In genomic region chr2:34570378-34570777, GRCm38 (mm10) we compare ENCODE assay signal across 13 mouse cellular contexts.
A peak's percentile ranks its signal among the peaks of the same experiment; 100 is the strongest.
DNase-seq lines count a peak whose midpoint lies in the region; ATAC-seq and TF ChIP-seq lines count a peak whose summit lies in the region.
"Had no signal": no experiment of that assay in that cellular context is flagged by ENCODE, and none has a peak within 500 bp of the region (broad histone marks: within the 10 kb centered on the region; RNA-seq: fewer than 3 reads in every experiment).

No protein-coding gene starts in this region.

- peaks cover 14% of the 10 kb centered on the region for H3K4me1 ChIP-seq in embryonic facial prominence, embryonic 12.5 days
- peaks cover 41% of the 10 kb centered on the region for H3K4me1 ChIP-seq in hindbrain, embryonic 13.5 days (replicated peaks)
- peaks cover 7% of the 10 kb centered on the region; the same call in 1 of the 2 replicates for H3K4me1 ChIP-seq in midbrain, postnatal 0 days (ENCODE audit: insufficient read depth, low read length)
- H3K4me1 ChIP-seq in kidney, embryonic 15.5 days, result peaks cover 49% of the 10 kb centered on the region
- H3K4me1 ChIP-seq: liver, embryonic 13.5 days had no signal

- 0 out of 2 replicates have a peak, but pooled peaks cover 7% of the 10 kb centered on the region for H3K36me3 ChIP-seq in embryonic facial prominence, embryonic 12.5 days
- H3K36me3 ChIP-seq in hindbrain, embryonic 13.5 days, result no peaks in the 10 kb centered on the region
- H3K36me3 ChIP-seq in midbrain, postnatal 0 days (ENCODE audit: insufficient read depth, low read length), result no peaks in the 10 kb centered on the region
- 0 out of 2 replicates have a peak, but pooled peaks cover 3% of the 10 kb centered on the region for H3K36me3 ChIP-seq in kidney, embryonic 15.5 days

- no peak for TF ChIP-seq CTCF in midbrain, postnatal 0 days (IDR thresholded peaks at IDR 0.05)

- 11% methylated on average over 6 of the region's 6 CpGs for WGBS in embryonic facial prominence, embryonic 12.5 days
- 2% methylated on average over 6 of the region's 6 CpGs for WGBS in hindbrain, embryonic 13.5 days
- WGBS in midbrain, postnatal 0 days, result 12% methylated on average over 6 of the region's 6 CpGs
- WGBS in kidney, embryonic 15.5 days, result 27% methylated on average over 6 of the region's 6 CpGs

- no peak overlapping the region for H3K9ac ChIP-seq in embryonic facial prominence, embryonic 12.5 days
- H3K9ac ChIP-seq in hindbrain, embryonic 13.5 days, result peak overlapping the region; percentile 13; the same call in 1 of the 2 replicates
- no peak overlapping the region for H3K9ac ChIP-seq in midbrain, postnatal 0 days (replicated peaks; ENCODE audit: low read length, poor library complexity, severe bottlenecking)
- no peak overlapping the region for H3K9ac ChIP-seq in kidney, embryonic 15.5 days
- H3K9ac ChIP-seq: liver, embryonic 13.5 days had no signal

- no peak for ATAC-seq in embryonic facial prominence, embryonic 12.5 days (ENCODE audit: insufficient number of reproducible peaks, insufficient read depth, low FRiP score, low TSS enrichment)
- no peak for ATAC-seq in hindbrain, embryonic 13.5 days (ENCODE audit: low FRiP score)
- no peak for ATAC-seq in midbrain, postnatal 0 days (ENCODE audit: low FRiP score)
- ATAC-seq in kidney, embryonic 15.5 days (replicated peaks; ENCODE audit: low FRiP score), result no peak

- DNase-seq in Muller cell, postnatal 12 days (ENCODE audit: inconsistent ontology term), result peak; percentile 44
- peak; percentile 37 for DNase-seq in midbrain, postnatal 0 days (ENCODE audit: low spot score)
- no peak for DNase-seq in adrenal gland, postnatal 14 days
- no peak for DNase-seq in thymus, postnatal 4 days
- no peak for DNase-seq in ovary, postnatal 36 days (ENCODE audit: low spot score)
- DNase-seq: adrenal gland, adult 2 months; cerebellum, adult 9-10 months; layer of hippocampus, postnatal 36 days; liver, embryonic 13.5 days; thymus, postnatal 36 days had no signal

- H3K4me2 ChIP-seq in embryonic facial prominence, embryonic 12.5 days (replicated peaks), result no peak overlapping the region
- no peak overlapping the region for H3K4me2 ChIP-seq in hindbrain, embryonic 13.5 days
- 0 out of 2 replicates have a peak overlapping the region, but pooled peaks have one; percentile 9 for H3K4me2 ChIP-seq in midbrain, postnatal 0 days (ENCODE audit: low read depth, low read length, poor library complexity, severe bottlenecking)
- no peak overlapping the region for H3K4me2 ChIP-seq in kidney, embryonic 15.5 days
- H3K4me2 ChIP-seq: liver, embryonic 13.5 days had no signal

- no peaks in the 10 kb centered on the region for H3K27me3 ChIP-seq in embryonic facial prominence, embryonic 12.5 days
- peaks cover 22% of the 10 kb centered on the region; the same call in 1 of the 2 replicates for H3K27me3 ChIP-seq in hindbrain, embryonic 13.5 days
- H3K27me3 ChIP-seq in midbrain, postnatal 0 days (ENCODE audit: insufficient read depth, low read length), result no peaks in the 10 kb centered on the region
- H3K27me3 ChIP-seq in kidney, embryonic 15.5 days, result peaks cover 5% of the 10 kb centered on the region; the same call in 1 of the 2 replicates
- H3K27me3 ChIP-seq: liver, embryonic 13.5 days had no signal

- H3K27ac ChIP-seq in embryonic facial prominence, embryonic 12.5 days, result peak overlapping the region; percentile 58
- peak overlapping the region; percentile 55 for H3K27ac ChIP-seq in hindbrain, embryonic 13.5 days
- peak overlapping the region; percentile 43; the same call in 1 of the 2 replicates for H3K27ac ChIP-seq in midbrain, postnatal 0 days (ENCODE audit: low read depth, low read length)
- no peak overlapping the region for H3K27ac ChIP-seq in kidney, embryonic 15.5 days
- H3K27ac ChIP-seq: liver, embryonic 13.5 days had no signal

- no peak overlapping the region for H3K4me3 ChIP-seq in embryonic facial prominence, embryonic 12.5 days
- H3K4me3 ChIP-seq in hindbrain, embryonic 13.5 days, result no peak overlapping the region
- no peak overlapping the region for H3K4me3 ChIP-seq in midbrain, postnatal 0 days (ENCODE audit: low read depth, low read length)
- H3K4me3 ChIP-seq in kidney, embryonic 15.5 days (replicated peaks), result no peak overlapping the region
- H3K4me3 ChIP-seq: liver, embryonic 13.5 days had no signal

- H3K9me3 ChIP-seq in embryonic facial prominence, embryonic 12.5 days, result no peaks in the 10 kb centered on the region
- no peaks in the 10 kb centered on the region for H3K9me3 ChIP-seq in hindbrain, embryonic 13.5 days
- no peaks in the 10 kb centered on the region for H3K9me3 ChIP-seq in midbrain, postnatal 0 days (ENCODE audit: low read length)
- H3K9me3 ChIP-seq in kidney, embryonic 15.5 days (replicated peaks), result no peaks in the 10 kb centered on the region
- H3K9me3 ChIP-seq: liver, embryonic 13.5 days had no signal

Comparison
In these comparisons a context has a peak if more than half of its experiments do, and no peak if none do; other contexts are left out.
1. DNase-seq: peak in Muller cell, postnatal 12 days (single experiment) and midbrain, postnatal 0 days (single experiment); none in adrenal gland, postnatal 14 days (single experiment), thymus, postnatal 4 days (single experiment) and ovary, postnatal 36 days (single experiment).